Mouse (Mus musculus): Measurements from ENCODE around the gene Rpl14. TPM values are rescaled to one million over a fixed set of nuclear protein-coding genes. Genes with fewer than 3 reads are reported as not detected.
A peak's percentile ranks its signal among the peaks of the same experiment; 100 is the strongest.

The Rpl14 gene
- total and polyA plus RNA-seq, 2 experiments from 2014 or later: 146 to 355 TPM

DNA sequence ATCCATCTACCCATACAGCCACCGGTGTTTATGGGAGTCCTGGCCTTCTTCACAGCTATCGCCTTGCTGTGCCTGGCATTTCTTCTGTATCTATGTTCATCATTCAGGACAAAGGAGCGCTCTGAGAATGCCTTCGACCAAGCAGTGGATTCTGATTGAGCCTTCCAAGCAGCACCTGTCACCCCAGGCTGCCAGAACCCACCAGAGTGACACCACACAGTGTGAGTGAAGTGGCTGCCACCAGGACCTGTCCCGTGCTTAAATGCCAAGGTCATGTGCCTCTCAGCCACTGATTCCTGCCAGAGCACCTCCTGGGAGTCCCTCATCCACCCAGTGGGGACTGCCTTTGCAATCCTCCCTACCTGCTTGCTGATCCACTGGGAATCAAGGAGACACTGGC, 4.9 kb upstream of the Rpl14 start:
- no peak for TF ChIP-seq EP300 (IDR thresholded peaks at IDR 0.05; ENCODE audit: low read depth)
- no peak for TF ChIP-seq CTCF (IDR thresholded peaks at IDR 0.05; ENCODE audit: low read depth)
- Histone ChIP-seq H3K4me2 (ENCODE audit: low read depth, low read length) (no peak overlapping the region), H3K4me3 (ENCODE audit: low read depth, low read length) (no peak overlapping the region), H3K4me1 (ENCODE audit: control insufficient read depth, insufficient read depth) (0 out of 2 replicates have a peak, but pooled peaks cover 5% of the 10 kb centered on the region), H3K9ac (replicated peaks; ENCODE audit: low read depth, low read length) (no peak overlapping the region), H3K27me3 (ENCODE audit: control insufficient read depth, insufficient read depth, low read length) (no peaks in the 10 kb centered on the region), H3K9me3 (replicated peaks; ENCODE audit: control insufficient read depth, low read length) (no peaks in the 10 kb centered on the region), H3K27ac (ENCODE audit: low read depth) (no peak overlapping the region), H3K36me3 (replicated peaks; ENCODE audit: control insufficient read depth, insufficient read depth, low read length) (no peaks in the 10 kb centered on the region)
- no peak for DNase-seq (ENCODE audit: low spot score)
- no peak for ATAC-seq (ENCODE audit: insufficient read depth, low read depth)
- 51% methylated on average over 5 of the region's 5 CpGs for WGBS

DNA sequence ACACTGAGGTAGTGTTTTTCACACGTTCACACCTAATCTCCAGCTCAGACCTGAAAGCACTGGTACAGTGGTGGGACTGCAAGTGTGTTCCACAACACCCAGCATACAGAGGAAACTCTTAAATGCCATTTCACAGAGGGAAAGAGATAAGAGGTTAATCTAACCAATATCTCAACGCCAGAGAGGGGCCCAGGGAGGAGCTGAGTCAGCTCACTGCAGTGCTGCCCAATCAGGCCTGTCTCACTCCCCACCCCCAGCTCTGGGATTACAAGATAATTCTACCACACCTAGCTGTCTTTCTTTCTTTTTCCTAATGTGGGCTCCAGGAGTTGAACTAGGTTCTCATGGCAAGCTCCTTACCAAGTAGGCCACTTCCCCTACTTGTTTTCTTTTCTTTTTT, 2.3 kb upstream of the Rpl14 start:
- no peak for ATAC-seq (ENCODE audit: insufficient read depth, low read depth)
- no peak for TF ChIP-seq CTCF (IDR thresholded peaks at IDR 0.05; ENCODE audit: low read depth)
- no peak for TF ChIP-seq EP300 (IDR thresholded peaks at IDR 0.05; ENCODE audit: low read depth)
- Histone ChIP-seq H3K4me1 (ENCODE audit: control insufficient read depth, insufficient read depth) (peaks cover 9% of the 10 kb centered on the region; the same call in 1 of the 2 replicates), H3K4me3 (ENCODE audit: low read depth, low read length) (no peak overlapping the region), H3K27ac (ENCODE audit: low read depth) (no peak overlapping the region), H3K36me3 (replicated peaks; ENCODE audit: control insufficient read depth, insufficient read depth, low read length) (peaks cover 14% of the 10 kb centered on the region), H3K4me2 (ENCODE audit: low read depth, low read length) (no peak overlapping the region), H3K27me3 (ENCODE audit: control insufficient read depth, insufficient read depth, low read length) (no peaks in the 10 kb centered on the region), H3K9me3 (replicated peaks; ENCODE audit: control insufficient read depth, low read length) (no peaks in the 10 kb centered on the region), H3K9ac (replicated peaks; ENCODE audit: low read depth, low read length) (no peak overlapping the region)
- 27% methylated on average over 2 of the region's 2 CpGs for WGBS
- no peak for DNase-seq (ENCODE audit: low spot score)

DNA sequence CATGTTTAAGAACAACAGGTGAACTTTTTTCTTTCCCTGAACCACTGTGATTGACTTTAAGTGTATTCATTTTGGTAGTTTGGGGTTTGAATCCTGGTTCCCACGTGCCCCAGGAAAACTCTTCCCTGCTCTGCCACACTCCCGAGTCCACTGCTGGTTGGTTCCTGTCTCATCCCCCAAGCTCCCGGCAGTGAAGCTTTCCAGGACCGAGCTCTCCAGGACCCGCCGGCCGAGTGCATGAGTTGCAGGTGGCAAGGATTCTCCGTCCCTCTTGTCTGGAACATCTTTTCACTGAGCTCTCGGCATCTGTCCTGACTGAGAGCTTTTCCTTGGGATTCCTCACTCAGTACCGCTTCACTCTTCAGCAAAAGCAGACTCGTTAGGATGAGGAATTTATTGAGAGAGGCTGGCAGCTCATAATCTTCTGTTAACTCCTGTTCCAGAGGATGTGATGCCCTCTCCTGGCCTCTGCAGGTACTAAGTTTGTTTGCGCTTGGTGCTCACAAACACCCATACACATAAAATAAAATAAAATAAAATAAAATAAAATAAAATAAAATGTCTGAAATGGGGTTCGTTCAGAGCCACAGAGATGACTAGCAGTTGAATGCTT, 1.4 kb upstream of the Rpl14 start:
- Histone ChIP-seq H3K36me3 (replicated peaks; ENCODE audit: control insufficient read depth, insufficient read depth, low read length) (peaks cover 22% of the 10 kb centered on the region), H3K27me3 (ENCODE audit: control insufficient read depth, insufficient read depth, low read length) (no peaks in the 10 kb centered on the region), H3K4me1 (ENCODE audit: control insufficient read depth, insufficient read depth) (peaks cover 9% of the 10 kb centered on the region; the same call in 1 of the 2 replicates), H3K27ac (ENCODE audit: low read depth) (no peak overlapping the region), H3K9ac (replicated peaks; ENCODE audit: low read depth, low read length) (no peak overlapping the region), H3K9me3 (replicated peaks; ENCODE audit: control insufficient read depth, low read length) (no peaks in the 10 kb centered on the region), H3K4me2 (ENCODE audit: low read depth, low read length) (no peak overlapping the region), H3K4me3 (ENCODE audit: low read depth, low read length) (no peak overlapping the region)
- DNase-seq (ENCODE audit: low spot score) (peak; percentile 35), ATAC-seq (ENCODE audit: insufficient read depth, low read depth) (no peak)
- WGBS: 53% methylated on average over 13 of the region's 13 CpGs
- peak; percentile 52 for TF ChIP-seq CTCF (IDR thresholded peaks at IDR 0.05; ENCODE audit: low read depth)
- TF ChIP-seq EP300 (IDR thresholded peaks at IDR 0.05; ENCODE audit: low read depth): no peak

DNA sequence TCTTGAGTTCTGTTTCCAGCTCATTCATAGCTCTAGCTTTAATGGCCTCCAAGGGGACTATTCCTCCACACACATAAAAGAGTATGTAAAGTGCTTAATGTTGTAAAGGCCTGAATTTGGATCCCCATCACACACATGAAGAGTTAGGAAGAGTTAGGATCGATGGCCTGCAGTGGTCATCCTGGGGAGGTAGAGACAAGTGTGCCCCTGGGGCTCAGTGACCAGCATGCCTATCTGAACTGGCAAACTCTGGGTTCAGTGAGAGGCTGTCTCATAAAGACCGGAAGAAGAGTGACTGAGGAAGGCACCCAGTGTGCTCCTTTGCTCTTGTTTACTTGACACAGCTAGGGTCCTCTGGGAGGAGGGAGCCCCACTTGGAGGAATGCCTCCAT, 914 bp upstream of the Rpl14 start:
- WGBS: 48% methylated on average over 2 of the region's 2 CpGs
- Histone ChIP-seq H3K27me3 (ENCODE audit: control insufficient read depth, insufficient read depth, low read length) (no peaks in the 10 kb centered on the region), H3K9me3 (replicated peaks; ENCODE audit: control insufficient read depth, low read length) (no peaks in the 10 kb centered on the region), H3K9ac (replicated peaks; ENCODE audit: low read depth, low read length) (no peak overlapping the region), H3K4me1 (ENCODE audit: control insufficient read depth, insufficient read depth) (peaks cover 9% of the 10 kb centered on the region; the same call in 1 of the 2 replicates), H3K4me3 (ENCODE audit: low read depth, low read length) (no peak overlapping the region), H3K36me3 (replicated peaks; ENCODE audit: control insufficient read depth, insufficient read depth, low read length) (peaks cover 27% of the 10 kb centered on the region), H3K4me2 (ENCODE audit: low read depth, low read length) (peak overlapping the region; percentile 66; the same call in 1 of the 2 replicates), H3K27ac (ENCODE audit: low read depth) (no peak overlapping the region)
- DNase-seq (ENCODE audit: low spot score): no peak
- no peak for TF ChIP-seq EP300 (IDR thresholded peaks at IDR 0.05; ENCODE audit: low read depth)
- TF ChIP-seq CTCF (IDR thresholded peaks at IDR 0.05; ENCODE audit: low read depth): no peak
- ATAC-seq (ENCODE audit: insufficient read depth, low read depth): no peak

DNA sequence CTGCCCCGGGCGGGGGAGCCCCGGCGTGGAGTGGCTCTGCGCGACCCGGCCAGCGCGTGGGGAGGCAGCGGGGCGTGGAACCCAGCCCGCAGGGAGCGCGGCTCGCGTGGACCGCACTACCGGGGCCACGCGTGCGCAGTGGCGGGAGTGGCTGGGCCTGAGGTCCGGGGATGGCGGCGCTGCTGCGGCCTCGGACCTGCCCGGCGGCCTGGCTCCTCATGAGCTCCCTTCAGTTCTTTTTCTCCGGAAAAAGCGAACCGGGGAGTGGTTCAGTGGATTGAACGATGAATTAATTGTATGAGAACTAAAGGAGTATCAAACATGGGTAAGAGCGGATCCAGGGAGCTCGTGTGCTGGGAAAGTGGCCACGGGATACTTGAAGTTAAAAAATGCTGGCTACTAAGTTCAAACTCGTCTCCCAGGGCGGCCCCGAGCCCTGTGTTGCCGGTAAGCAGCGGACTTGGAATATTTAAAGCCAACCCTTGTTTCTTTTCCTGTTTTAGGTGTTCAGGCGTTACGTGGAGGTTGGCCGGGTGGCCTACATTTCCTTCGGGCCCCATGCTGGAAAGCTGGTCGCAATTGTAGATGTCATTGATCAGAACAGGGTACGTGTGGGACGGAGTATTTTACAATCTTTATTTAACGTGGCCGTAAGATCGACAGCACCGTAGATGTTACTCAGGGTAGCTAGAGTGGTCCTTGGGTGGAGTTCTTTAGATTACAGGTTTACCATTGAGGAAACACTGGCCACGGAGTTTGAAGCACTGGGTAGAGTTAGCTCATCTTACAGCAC, 545 bp downstream of the Rpl14 start:
- Histone ChIP-seq H3K9ac (replicated peaks; ENCODE audit: low read depth, low read length) (peak overlapping the region; percentile 67), H3K4me1 (ENCODE audit: control insufficient read depth, insufficient read depth) (peaks cover 9% of the 10 kb centered on the region; the same call in 1 of the 2 replicates), H3K27me3 (ENCODE audit: control insufficient read depth, insufficient read depth, low read length) (no peaks in the 10 kb centered on the region), H3K9me3 (replicated peaks; ENCODE audit: control insufficient read depth, low read length) (no peaks in the 10 kb centered on the region), H3K27ac (ENCODE audit: low read depth) (peak overlapping the region; percentile 80), H3K36me3 (replicated peaks; ENCODE audit: control insufficient read depth, insufficient read depth, low read length) (peaks cover 33% of the 10 kb centered on the region), H3K4me2 (ENCODE audit: low read depth, low read length) (peak overlapping the region; percentile 66), H3K4me3 (ENCODE audit: low read depth, low read length) (peak overlapping the region; percentile 80)
- no peak for TF ChIP-seq EP300 (IDR thresholded peaks at IDR 0.05; ENCODE audit: low read depth)
- TF ChIP-seq CTCF (IDR thresholded peaks at IDR 0.05; ENCODE audit: low read depth): no peak
- ATAC-seq (ENCODE audit: insufficient read depth, low read depth): peak; percentile 78
- DNase-seq (ENCODE audit: low spot score): no peak
- WGBS: 1% methylated on average over 50 of the region's 53 CpGs
